Mouse (Mus musculus): ENCODE results near the gene Sall2.

GRCm38 (mm10) chr14:52277210-52277609 lies 51.4 kb downstream of the Sall2 start:
- TF ChIP-seq POLR2A (IDR thresholded peaks at IDR 0.05; ENCODE audit: control insufficient read depth, extremely low read depth, insufficient read depth, low read length, poor library complexity) = no peak
- TF ChIP-seq CTCF (IDR thresholded peaks at IDR 0.05; ENCODE audit: borderline replicate concordance, control insufficient read depth, extremely low read depth, insufficient read depth, low read length, poor library complexity) = no peak

Measured in thymus, adult 2 months (tissue).